In genomic region chr17:30137115-30137514, GRCm38 (mm10) we compare ENCODE assay signal across 21 mouse cellular contexts.
DNase-seq lines count a peak whose midpoint lies in the region; ATAC-seq and TF ChIP-seq lines count a peak whose summit lies in the region.
"Had no signal": no experiment of that assay in that cellular context is flagged by ENCODE, and none has a peak within 500 bp of the region (broad histone marks: within the 10 kb centered on the region; RNA-seq: fewer than 3 reads in every experiment).

No protein-coding gene starts in this region.

- H3K27me3 ChIP-seq in heart, embryonic 13.5 days (replicated peaks) = no peaks in the 10 kb centered on the region
- H3K27me3 ChIP-seq in intestine, embryonic 14.5 days (replicated peaks; ENCODE audit: control insufficient read depth, insufficient read depth, low read length) = no peaks in the 10 kb centered on the region
- no peaks in the 10 kb centered on the region for H3K27me3 ChIP-seq in liver, postnatal 0 days (ENCODE audit: insufficient read depth, low read length)
- no peaks in the 10 kb centered on the region for H3K27me3 ChIP-seq in forebrain, embryonic 16.5 days (replicated peaks; ENCODE audit: control insufficient read depth, insufficient read depth, low read length)
- H3K27me3 ChIP-seq: embryonic facial prominence, embryonic 12.5 days; forebrain, embryonic 15.5 days had no signal

- TF ChIP-seq CTCF in liver, postnatal 0 days (IDR thresholded peaks at IDR 0.05; ENCODE audit: low read depth) = no peak

- WGBS in heart, embryonic 13.5 days = 87% methylated on average over 4 of the region's 4 CpGs
- 73% methylated on average over 4 of the region's 4 CpGs for WGBS in intestine, embryonic 14.5 days
- WGBS in liver, postnatal 0 days (ENCODE audit: insufficient replicate concordance) = 67% methylated on average over 4 of the region's 4 CpGs
- 92% methylated on average over 4 of the region's 4 CpGs for WGBS in forebrain, embryonic 16.5 days

- peak overlapping the region; percentile 16; the same call in 1 of the 2 replicates for H3K27ac ChIP-seq in heart, embryonic 13.5 days (replicated peaks)
- peak overlapping the region; percentile 54; the same call in 1 of the 2 replicates for H3K27ac ChIP-seq in intestine, embryonic 14.5 days (ENCODE audit: low read depth)
- peak overlapping the region; percentile 24; the same call in 1 of the 2 replicates for H3K27ac ChIP-seq in liver, postnatal 0 days (ENCODE audit: low read depth)
- H3K27ac ChIP-seq in forebrain, embryonic 16.5 days (ENCODE audit: low read length) = no peak overlapping the region
- H3K27ac ChIP-seq: embryonic facial prominence, embryonic 12.5 days; forebrain, embryonic 15.5 days; hindbrain, embryonic 14.5 days had no signal

- DNase-seq in heart, adult 8-10 months (ENCODE audit: low spot score) = no peak
- no peak for DNase-seq in intestine, embryonic 14.5 days (ENCODE audit: low spot score)
- DNase-seq in liver, postnatal 0 days = no peak
- DNase-seq in lung, postnatal 4 days = no peak
- DNase-seq in gastrocnemius, adult 18-20 months (ENCODE audit: low spot score) = no peak
- DNase-seq: adrenal gland, postnatal 14 days; B cell, adult 2 months; cerebellum, adult 11-12 months; cerebellum, adult 9-10 months; cerebellum, postnatal 25 days; gastrocnemius, postnatal 14 days; heart, postnatal 10 days; heart, postnatal 4 days had no signal

- H3K9me3 ChIP-seq in heart, embryonic 13.5 days = no peaks in the 10 kb centered on the region
- no peaks in the 10 kb centered on the region for H3K9me3 ChIP-seq in intestine, embryonic 14.5 days (ENCODE audit: control insufficient read depth, low read length)
- H3K9me3 ChIP-seq in liver, postnatal 0 days (ENCODE audit: low read length) = no peaks in the 10 kb centered on the region
- H3K9me3 ChIP-seq in forebrain, embryonic 16.5 days (ENCODE audit: control insufficient read depth, low read length) = no peaks in the 10 kb centered on the region
- H3K9me3 ChIP-seq: embryonic facial prominence, embryonic 12.5 days; forebrain, embryonic 15.5 days; G1E had no signal

- H3K4me1 ChIP-seq in heart, embryonic 13.5 days = peaks cover 49% of the 10 kb centered on the region
- peaks cover 23% of the 10 kb centered on the region for H3K4me1 ChIP-seq in intestine, embryonic 14.5 days (replicated peaks; ENCODE audit: control insufficient read depth, insufficient read depth, low read length)
- H3K4me1 ChIP-seq in liver, postnatal 0 days (ENCODE audit: insufficient read depth) = peaks cover 9% of the 10 kb centered on the region
- H3K4me1 ChIP-seq in forebrain, embryonic 16.5 days (replicated peaks; ENCODE audit: control insufficient read depth, insufficient read depth, low read length) = peaks cover 6% of the 10 kb centered on the region

- no peak overlapping the region for H3K9ac ChIP-seq in heart, embryonic 13.5 days
- H3K9ac ChIP-seq in intestine, embryonic 14.5 days (ENCODE audit: low read length) = no peak overlapping the region
- H3K9ac ChIP-seq in liver, postnatal 0 days (replicated peaks) = no peak overlapping the region
- H3K9ac ChIP-seq in forebrain, embryonic 16.5 days (replicated peaks; ENCODE audit: low read depth, low read length) = no peak overlapping the region
- H3K9ac ChIP-seq: embryonic facial prominence, embryonic 12.5 days; forebrain, embryonic 15.5 days; hindbrain, embryonic 14.5 days had no signal

- peaks cover 15% of the 10 kb centered on the region for H3K36me3 ChIP-seq in heart, embryonic 13.5 days
- H3K36me3 ChIP-seq in intestine, embryonic 14.5 days (ENCODE audit: control insufficient read depth, insufficient read depth, low read length) = peaks cover 10% of the 10 kb centered on the region
- peaks cover 7% of the 10 kb centered on the region; the same call in 1 of the 2 replicates for H3K36me3 ChIP-seq in liver, postnatal 0 days (replicated peaks; ENCODE audit: insufficient read depth, low read length)
- H3K36me3 ChIP-seq in forebrain, embryonic 16.5 days (ENCODE audit: control insufficient read depth, insufficient read depth) = 0 out of 2 replicates have a peak, but pooled peaks cover 2% of the 10 kb centered on the region
- H3K36me3 ChIP-seq: forebrain, embryonic 15.5 days had no signal

- no peak overlapping the region for H3K4me3 ChIP-seq in heart, embryonic 13.5 days
- no peak overlapping the region for H3K4me3 ChIP-seq in intestine, embryonic 14.5 days (ENCODE audit: low read depth, low read length)
- no peak overlapping the region for H3K4me3 ChIP-seq in liver, postnatal 0 days (ENCODE audit: low read depth, low read length)
- no peak overlapping the region for H3K4me3 ChIP-seq in forebrain, embryonic 16.5 days (replicated peaks; ENCODE audit: low read length)
- H3K4me3 ChIP-seq: embryonic facial prominence, embryonic 12.5 days; forebrain, embryonic 15.5 days had no signal

- TF ChIP-seq EP300 in liver, postnatal 0 days (IDR thresholded peaks at IDR 0.05; ENCODE audit: low read depth) = no peak

- no peak overlapping the region for H3K4me2 ChIP-seq in heart, embryonic 13.5 days
- no peak overlapping the region for H3K4me2 ChIP-seq in intestine, embryonic 14.5 days (ENCODE audit: low read length)
- H3K4me2 ChIP-seq in liver, postnatal 0 days (ENCODE audit: low read depth, low read length) = no peak overlapping the region; the same call in 1 of the 2 replicates
- no peak overlapping the region for H3K4me2 ChIP-seq in forebrain, embryonic 16.5 days (ENCODE audit: low read length)
- H3K4me2 ChIP-seq: embryonic facial prominence, embryonic 12.5 days; forebrain, embryonic 15.5 days; hindbrain, embryonic 14.5 days had no signal

- no peak for ATAC-seq in heart, embryonic 13.5 days (ENCODE audit: extremely low read depth, insufficient number of reproducible peaks, low FRiP score, low TSS enrichment)
- no peak for ATAC-seq in intestine, embryonic 14.5 days (replicated peaks; ENCODE audit: low FRiP score, low TSS enrichment, low read depth)
- no peak for ATAC-seq in liver, postnatal 0 days
- no peak for ATAC-seq in forebrain, embryonic 16.5 days
- ATAC-seq: activated CD4-positive, CD25-positive, alpha-beta regulatory T cell, adult 4 months; CD4-positive, CD25-positive, alpha-beta regulatory T cell, adult 4 months; forebrain, embryonic 15.5 days had no signal
